Mouse (Mus musculus): ENCODE results near the gene Sugt1.

Sugt1 gene

DNA sequence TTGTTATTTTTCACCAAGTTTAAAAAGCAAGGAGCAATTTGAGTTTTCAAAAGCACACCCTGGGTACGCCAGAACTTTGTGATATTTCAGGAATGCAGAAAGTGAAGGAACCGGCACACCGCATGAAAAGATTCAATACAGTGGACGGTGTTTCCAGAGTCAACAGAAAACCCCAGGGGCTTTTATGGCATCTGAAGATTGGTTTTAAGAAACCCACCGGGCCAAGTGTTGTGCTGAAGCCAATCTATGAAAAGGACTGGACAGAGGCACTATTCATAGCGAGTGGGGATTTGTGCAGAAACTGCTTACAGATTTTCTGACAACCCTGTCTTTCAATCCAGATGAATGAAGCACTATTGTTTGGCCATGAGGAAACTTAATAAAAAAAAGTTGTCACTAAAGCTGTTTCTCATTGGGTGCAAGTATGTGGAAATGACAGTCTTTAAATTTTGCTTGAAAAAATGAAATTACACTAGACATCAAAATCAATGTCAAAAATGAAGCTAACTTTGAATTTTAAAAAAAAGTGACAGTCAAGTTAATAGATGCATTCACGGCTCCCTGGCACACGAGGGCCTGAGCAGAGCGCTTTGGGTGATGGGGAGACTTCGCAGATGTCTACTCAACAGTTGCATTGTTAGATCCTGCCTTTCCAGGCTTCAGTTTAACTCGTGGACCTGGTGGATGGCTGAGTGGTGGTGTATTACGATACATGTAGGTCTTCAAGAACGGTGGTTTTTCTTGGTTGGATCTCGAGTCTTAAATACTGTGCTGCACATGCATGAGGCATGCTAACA is 90.6 kb downstream of the Sugt1 start:
- DNase-seq (ENCODE audit: low spot score in 2 of 2) = no peak

GRCm38 (mm10) chr14:79680652-79681051 is 93.2 kb downstream of the Sugt1 start:
- DNase-seq (ENCODE audit: low spot score in 2 of 2) = no peak

Data from urinary bladder, adult 18-20 months (tissue).